Mouse (Mus musculus): ENCODE measurements at regions not wholly inside any gene's neighbourhood (a gene's known extent, or its start where the extent isn't known, plus 50 kb on each side); places are given as distances from the start of the nearest gene placed in this dataset.
A peak's percentile ranks its signal among the peaks of the same experiment; 100 is the strongest.

DNA sequence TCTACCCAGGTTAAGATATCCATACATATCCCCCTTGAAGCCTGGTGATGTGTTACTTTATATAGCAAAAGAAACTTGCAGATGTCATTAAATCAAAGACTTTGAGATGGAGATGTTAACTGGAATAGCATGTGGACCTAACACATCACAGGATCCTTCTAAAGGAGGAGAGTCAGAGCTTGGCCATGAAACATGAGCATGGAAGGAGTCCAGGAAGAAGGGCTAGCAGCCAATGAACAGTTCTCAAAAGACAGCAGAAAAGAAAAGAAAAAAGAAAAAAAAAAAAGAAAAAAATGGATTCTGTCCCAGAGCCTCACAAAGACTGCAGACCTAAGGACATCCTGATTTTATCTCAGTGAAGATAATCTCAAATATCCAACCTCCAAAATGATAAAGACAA is 734.1 kb upstream of the A1bg start:
- Histone ChIP-seq H3K4me3 (no peak overlapping the region), H3K9ac (no peak overlapping the region)

DNA sequence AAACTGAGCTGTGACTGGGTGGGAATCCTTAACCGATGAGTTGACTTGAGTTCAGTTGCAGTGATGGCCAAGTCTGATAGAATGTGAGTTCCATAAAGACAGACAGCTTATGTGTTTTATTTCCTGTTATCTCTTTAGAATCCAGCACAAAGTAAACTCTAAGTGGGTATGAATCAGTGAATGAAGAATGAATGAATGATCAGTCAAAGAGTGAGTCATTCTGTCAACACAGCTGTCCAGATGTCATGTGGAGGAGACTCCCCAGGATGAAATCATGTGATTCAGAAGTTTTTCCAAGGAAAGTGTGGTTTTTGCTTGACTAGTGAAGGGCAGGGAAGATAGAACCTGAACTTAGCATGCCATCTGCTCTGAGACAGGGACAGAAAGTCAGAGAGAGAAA is 732.0 kb upstream of the A1bg start:
- 89% methylated on average over 1 of the region's 1 CpGs for WGBS
- Histone ChIP-seq H3K4me3 (no peak overlapping the region), H3K27me3 (no peaks in the 10 kb centered on the region), H3K4me1 (no peaks in the 10 kb centered on the region), H3K27ac (no peak overlapping the region), H3K36me3 (no peaks in the 10 kb centered on the region), H3K4me2 (replicated peaks) (no peak overlapping the region), H3K9me3 (no peaks in the 10 kb centered on the region), H3K9ac (no peak overlapping the region)
- no peak for ATAC-seq (ENCODE audit: insufficient number of reproducible peaks, insufficient read depth, low FRiP score, low TSS enrichment)

More for the DNA sequence above, 734.1 kb upstream of the A1bg start:
- Histone ChIP-seq H3K4me2 (replicated peaks) (no peak overlapping the region), H3K36me3 (no peaks in the 10 kb centered on the region), H3K4me1 (no peaks in the 10 kb centered on the region), H3K27ac (no peak overlapping the region), H3K9me3 (no peaks in the 10 kb centered on the region), H3K27me3 (no peaks in the 10 kb centered on the region)
- ATAC-seq (ENCODE audit: insufficient number of reproducible peaks, insufficient read depth, low FRiP score, low TSS enrichment), result no peak

GRCm38 (mm10) chr15:61653853-61654252 is 731.0 kb upstream of the A1bg start:
- no peak for ATAC-seq (ENCODE audit: insufficient number of reproducible peaks, insufficient read depth, low FRiP score, low TSS enrichment)
- no peaks in the 10 kb centered on the region for H3K27me3 ChIP-seq
- no peak overlapping the region for H3K4me3 ChIP-seq
- no peaks in the 10 kb centered on the region for H3K4me1 ChIP-seq
- 94% methylated on average over 1 of the region's 1 CpGs for WGBS
- no peak overlapping the region for H3K9ac ChIP-seq
- no peaks in the 10 kb centered on the region for H3K36me3 ChIP-seq
- H3K27ac ChIP-seq, result no peak overlapping the region
- H3K9me3 ChIP-seq, result no peaks in the 10 kb centered on the region
- H3K4me2 ChIP-seq (replicated peaks), result no peak overlapping the region

GRCm38 (mm10) chr15:61618638-61619500 is 696.1 kb upstream of the A1bg start:
- 68% methylated on average over 8 of the region's 8 CpGs for whole genome bisulfite sequencing
- ATAC-seq (ENCODE audit: insufficient number of reproducible peaks, insufficient read depth, low FRiP score, low TSS enrichment), result no peak

GRCm38 (mm10) chr15:61610662-61611061 is 687.9 kb upstream of the A1bg start:
- Histone ChIP-seq H3K27ac (no peak overlapping the region), H3K9me3 (no peaks in the 10 kb centered on the region), H3K9ac (no peak overlapping the region), H3K27me3 (no peaks in the 10 kb centered on the region), H3K4me3 (no peak overlapping the region), H3K4me2 (replicated peaks) (no peak overlapping the region), H3K4me1 (no peaks in the 10 kb centered on the region), H3K36me3 (no peaks in the 10 kb centered on the region)
- no peak for ATAC-seq (ENCODE audit: insufficient number of reproducible peaks, insufficient read depth, low FRiP score, low TSS enrichment)
- WGBS, result 70% methylated on average over 3 of the region's 3 CpGs

More at GRCm38 (mm10) chr15:61618638-61619500, 696.1 kb upstream of the A1bg start:
- Histone ChIP-seq H3K9ac (no peak overlapping the region), H3K27me3 (no peaks in the 10 kb centered on the region), H3K27ac (no peak overlapping the region), H3K4me3 (no peak overlapping the region), H3K36me3 (no peaks in the 10 kb centered on the region), H3K4me1 (no peaks in the 10 kb centered on the region), H3K9me3 (no peaks in the 10 kb centered on the region), H3K4me2 (replicated peaks) (no peak overlapping the region)

GRCm38 (mm10) chr15:61609656-61610055 is 686.8 kb upstream of the A1bg start:
- Histone ChIP-seq H3K36me3 (no peaks in the 10 kb centered on the region), H3K27ac (no peak overlapping the region), H3K4me1 (no peaks in the 10 kb centered on the region), H3K9me3 (no peaks in the 10 kb centered on the region), H3K4me2 (replicated peaks) (no peak overlapping the region), H3K4me3 (no peak overlapping the region), H3K9ac (no peak overlapping the region), H3K27me3 (no peaks in the 10 kb centered on the region)
- WGBS, result 77% methylated on average over 6 of the region's 6 CpGs
- ATAC-seq (ENCODE audit: insufficient number of reproducible peaks, insufficient read depth, low FRiP score, low TSS enrichment), result 0 out of 2 replicates have a peak, but pooled peaks have one; percentile 22

GRCm38 (mm10) chr15:61608301-61608731 is 685.5 kb upstream of the A1bg start:
- Histone ChIP-seq H3K27me3 (no peaks in the 10 kb centered on the region), H3K27ac (no peak overlapping the region), H3K36me3 (no peaks in the 10 kb centered on the region), H3K4me2 (replicated peaks) (no peak overlapping the region), H3K4me3 (no peak overlapping the region), H3K9me3 (no peaks in the 10 kb centered on the region), H3K4me1 (no peaks in the 10 kb centered on the region), H3K9ac (no peak overlapping the region)
- no peak for ATAC-seq (ENCODE audit: insufficient number of reproducible peaks, insufficient read depth, low FRiP score, low TSS enrichment)
- 79% methylated on average over 6 of the region's 6 CpGs for WGBS

GRCm38 (mm10) chr15:61599734-61600133 is 676.9 kb upstream of the A1bg start:
- no peak for ATAC-seq (ENCODE audit: insufficient number of reproducible peaks, insufficient read depth, low FRiP score, low TSS enrichment)
- no peak overlapping the region for H3K4me3 ChIP-seq
- H3K9me3 ChIP-seq, result no peaks in the 10 kb centered on the region
- H3K9ac ChIP-seq, result no peak overlapping the region
- H3K4me2 ChIP-seq (replicated peaks), result no peak overlapping the region
- no peaks in the 10 kb centered on the region for H3K36me3 ChIP-seq
- H3K27ac ChIP-seq, result no peak overlapping the region
- 65% methylated on average over 6 of the region's 6 CpGs for WGBS
- H3K27me3 ChIP-seq, result no peaks in the 10 kb centered on the region
- H3K4me1 ChIP-seq, result 0 out of 2 replicates have a peak, but pooled peaks cover 5% of the 10 kb centered on the region

DNA sequence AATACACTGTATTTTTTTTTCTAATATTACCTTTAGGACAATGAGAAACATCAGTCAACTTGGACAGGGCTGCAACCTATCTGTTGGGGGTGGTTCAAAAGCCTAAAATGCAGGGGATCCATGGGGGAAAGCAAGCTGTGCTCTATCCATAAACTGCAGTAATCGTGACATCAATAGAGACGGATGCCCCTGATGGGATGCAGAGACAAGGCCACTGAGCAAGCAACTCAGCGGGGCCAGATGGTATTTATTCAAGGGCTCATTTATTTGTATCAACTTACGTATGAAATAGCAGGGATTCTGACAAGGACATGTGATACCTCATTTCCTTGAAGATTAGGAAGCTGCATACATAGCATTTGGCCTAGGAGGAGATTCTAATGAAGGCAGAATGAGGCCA is 673.5 kb upstream of the A1bg start:
- H3K9ac ChIP-seq, result no peak overlapping the region
- no peak overlapping the region for H3K4me3 ChIP-seq
- H3K36me3 ChIP-seq, result no peaks in the 10 kb centered on the region
- ATAC-seq (ENCODE audit: insufficient number of reproducible peaks, insufficient read depth, low FRiP score, low TSS enrichment), result no peak
- H3K27me3 ChIP-seq, result no peaks in the 10 kb centered on the region
- H3K27ac ChIP-seq, result no peak overlapping the region
- H3K4me1 ChIP-seq, result 0 out of 2 replicates have a peak, but pooled peaks cover 5% of the 10 kb centered on the region
- H3K4me2 ChIP-seq (replicated peaks), result no peak overlapping the region
- H3K9me3 ChIP-seq, result no peaks in the 10 kb centered on the region
- WGBS, result 20% methylated on average over 4 of the region's 4 CpGs

DNA sequence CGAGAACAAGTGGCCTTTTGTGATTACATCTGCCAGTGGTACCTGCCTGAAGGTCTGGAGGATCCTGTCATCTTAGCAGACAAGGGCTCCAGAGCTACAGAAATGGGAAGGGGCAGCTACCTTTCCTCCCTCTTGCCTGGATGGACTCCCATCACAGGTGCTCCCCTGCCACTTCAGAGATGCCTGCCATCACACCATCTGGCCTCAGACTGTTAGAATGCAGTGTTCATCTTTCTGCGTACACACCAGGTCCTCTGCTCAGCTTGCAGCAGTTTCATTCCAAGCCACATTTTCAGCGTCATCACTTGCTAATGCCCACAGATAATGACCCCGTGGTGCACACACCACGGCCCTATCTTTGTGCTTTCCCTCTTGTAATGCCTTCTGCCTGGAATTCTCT is 666.1 kb upstream of the A1bg start:
- 74% methylated on average over 5 of the region's 5 CpGs for WGBS

GRCm38 (mm10) chr15:61582335-61582734 is 659.5 kb upstream of the A1bg start:
- Histone ChIP-seq H3K4me3 (no peak overlapping the region), H3K27me3 (no peaks in the 10 kb centered on the region), H3K27ac (no peak overlapping the region), H3K4me1 (no peaks in the 10 kb centered on the region), H3K36me3 (no peaks in the 10 kb centered on the region), H3K4me2 (replicated peaks) (no peak overlapping the region), H3K9ac (no peak overlapping the region), H3K9me3 (no peaks in the 10 kb centered on the region)
- WGBS, result 62% methylated on average over 2 of the region's 2 CpGs
- ATAC-seq (ENCODE audit: insufficient number of reproducible peaks, insufficient read depth, low FRiP score, low TSS enrichment), result no peak

More for the DNA sequence above, 666.1 kb upstream of the A1bg start:
- no peaks in the 10 kb centered on the region for H3K9me3 ChIP-seq
- ATAC-seq (ENCODE audit: insufficient number of reproducible peaks, insufficient read depth, low FRiP score, low TSS enrichment), result no peak
- no peak overlapping the region for H3K4me2 ChIP-seq (replicated peaks)
- no peak overlapping the region for H3K27ac ChIP-seq
- H3K4me1 ChIP-seq, result no peaks in the 10 kb centered on the region
- no peaks in the 10 kb centered on the region for H3K27me3 ChIP-seq
- no peak overlapping the region for H3K9ac ChIP-seq
- no peaks in the 10 kb centered on the region for H3K36me3 ChIP-seq
- H3K4me3 ChIP-seq, result no peak overlapping the region

- H3K27me3 ChIP-seq, result no peaks in the 10 kb centered on the region
- H3K9me3 ChIP-seq, result no peaks in the 10 kb centered on the region
- H3K4me3 ChIP-seq, result no peak overlapping the region
- ATAC-seq (ENCODE audit: insufficient number of reproducible peaks, insufficient read depth, low FRiP score, low TSS enrichment), result no peak
- no peak overlapping the region for H3K27ac ChIP-seq
- H3K36me3 ChIP-seq, result no peaks in the 10 kb centered on the region
- H3K4me2 ChIP-seq (replicated peaks), result no peak overlapping the region
- no peaks in the 10 kb centered on the region for H3K4me1 ChIP-seq
- H3K9ac ChIP-seq, result no peak overlapping the region
Measured at GRCm38 (mm10) chr15:61563347-61563746, 640.5 kb upstream of the A1bg start.
